Mouse (Mus musculus) thymus, postnatal 0 days (tissue): ENCODE measurements at regions not wholly inside any gene's neighbourhood (a gene's known extent, or its start where the extent isn't known, plus 50 kb on each side); places are given as distances from the start of the nearest gene placed in this dataset.

Source experiments
- DNase-seq: peaks from one replicate; pipeline ENCODE4 v3.0.0-alpha.2; 2015; ENCODE audit warnings: low spot score

GRCm38 (mm10) chr12:29192391-29192790, 335.8 kb upstream of the Myt1l start:
- no peak for DNase-seq

- no peak for DNase-seq
Measured at GRCm38 (mm10) chr12:29211946-29212345, 316.2 kb upstream of the Myt1l start.

- no peak for DNase-seq
Measured at GRCm38 (mm10) chr12:29213625-29214024, 314.6 kb upstream of the Myt1l start.

DNA sequence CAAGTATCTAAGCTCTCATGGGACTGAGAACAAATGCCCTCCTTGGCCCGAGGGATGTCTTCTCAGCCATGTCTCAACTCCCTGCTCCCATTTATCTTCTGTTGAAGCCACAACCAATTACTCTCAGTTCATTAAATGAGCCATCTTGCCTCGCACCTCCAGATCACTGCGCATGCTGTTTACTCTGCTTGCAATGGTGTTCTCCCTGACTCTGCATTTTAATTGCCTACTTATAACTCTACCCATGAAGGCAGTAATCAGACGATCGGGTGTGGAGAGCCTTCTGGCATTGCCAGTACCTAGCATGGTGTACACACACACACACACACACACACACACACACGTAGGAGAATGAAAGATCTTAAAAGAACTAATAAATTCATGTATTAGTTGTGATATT, 306.1 kb upstream of the Myt1l start:
- DNase-seq = no peak

DNA sequence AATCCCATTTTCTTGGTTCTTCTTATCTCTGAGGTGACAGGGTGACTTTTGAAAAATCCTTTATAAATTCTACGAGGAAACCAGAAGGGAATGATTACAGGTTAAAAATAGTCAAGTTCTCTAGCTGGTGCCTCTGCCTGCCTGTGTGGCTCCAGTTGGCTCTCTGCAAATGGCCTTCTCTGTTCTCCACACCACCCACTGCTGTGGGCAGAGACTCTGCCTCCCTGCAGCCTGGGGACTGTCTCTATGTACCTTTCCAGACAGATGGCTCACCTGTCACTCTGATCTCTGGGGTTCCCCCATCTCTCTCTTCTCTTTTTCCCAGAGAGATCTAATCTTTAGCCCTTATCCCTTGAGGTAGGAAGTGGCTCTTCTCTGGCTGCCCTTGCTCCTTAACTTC, 302.2 kb upstream of the Myt1l start:
- DNase-seq = no peak

DNA sequence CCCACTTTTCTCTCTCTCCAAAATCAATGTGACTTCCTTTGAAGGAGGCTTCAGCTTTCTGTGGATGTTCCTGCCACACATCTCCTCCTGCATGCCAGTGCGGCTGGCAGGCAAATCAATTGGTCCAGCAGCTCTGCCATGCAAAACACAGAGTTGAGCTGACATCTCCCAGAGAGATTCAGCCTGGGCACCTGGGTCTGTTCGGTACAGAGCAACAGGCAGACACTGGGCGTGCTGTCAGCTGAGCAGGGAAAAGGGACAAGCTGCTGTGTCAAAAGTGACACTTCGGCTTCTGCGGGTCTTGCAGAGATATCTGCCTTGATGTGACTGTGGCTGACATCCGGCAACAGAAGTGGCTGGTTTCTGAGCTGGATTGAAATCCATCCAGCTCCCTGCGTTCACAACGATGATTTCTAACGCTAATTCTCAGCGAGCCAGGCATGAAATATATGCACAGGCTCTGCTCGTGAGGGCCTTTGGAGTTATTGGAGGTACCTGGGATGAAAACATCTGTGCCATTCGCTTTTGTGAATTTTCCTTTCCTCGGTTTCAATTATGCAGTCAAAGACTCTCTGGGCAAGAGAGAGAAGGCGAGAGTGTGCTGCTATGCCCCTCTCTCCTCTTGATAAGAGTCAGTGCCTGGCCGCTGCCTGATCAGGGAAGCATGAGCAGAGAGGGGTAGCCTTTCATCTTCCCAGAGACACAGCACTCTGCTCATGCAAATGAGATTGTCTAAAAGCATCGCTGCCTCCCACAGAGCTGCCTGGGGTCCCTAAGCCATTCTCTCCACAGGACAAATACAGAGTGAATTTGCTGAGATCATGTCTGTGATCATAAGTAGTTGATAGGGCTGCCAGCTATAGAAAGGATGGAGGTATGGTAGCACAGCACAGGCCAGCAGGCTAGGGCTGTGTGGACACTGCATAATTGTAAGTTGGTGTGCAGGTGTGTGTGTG, 295.4 kb upstream of the Myt1l start:
- no peak for DNase-seq

- no peak for DNase-seq
Measured at GRCm38 (mm10) chr12:29236496-29236895, 291.7 kb upstream of the Myt1l start.

DNA sequence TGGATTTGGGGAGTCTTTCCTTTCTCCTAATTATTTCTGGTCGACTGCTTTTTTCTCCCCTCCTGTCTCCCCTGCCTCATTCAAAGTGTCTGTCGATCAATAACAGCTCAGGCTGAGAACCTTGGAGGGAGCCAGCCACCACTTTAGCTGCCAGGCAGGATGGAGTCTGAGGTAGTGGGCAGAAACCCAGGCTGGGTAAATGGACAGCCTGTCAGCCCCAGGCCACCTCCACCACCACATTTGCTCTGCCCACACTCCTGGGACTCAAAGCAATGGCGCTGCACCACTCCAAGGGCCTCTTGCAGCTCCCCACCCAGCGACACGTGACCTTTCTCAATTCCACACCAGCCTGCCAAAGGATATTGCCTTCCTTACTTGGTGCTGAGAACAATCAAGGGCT, 290.7 kb upstream of the Myt1l start:
- DNase-seq = no peak

DNA sequence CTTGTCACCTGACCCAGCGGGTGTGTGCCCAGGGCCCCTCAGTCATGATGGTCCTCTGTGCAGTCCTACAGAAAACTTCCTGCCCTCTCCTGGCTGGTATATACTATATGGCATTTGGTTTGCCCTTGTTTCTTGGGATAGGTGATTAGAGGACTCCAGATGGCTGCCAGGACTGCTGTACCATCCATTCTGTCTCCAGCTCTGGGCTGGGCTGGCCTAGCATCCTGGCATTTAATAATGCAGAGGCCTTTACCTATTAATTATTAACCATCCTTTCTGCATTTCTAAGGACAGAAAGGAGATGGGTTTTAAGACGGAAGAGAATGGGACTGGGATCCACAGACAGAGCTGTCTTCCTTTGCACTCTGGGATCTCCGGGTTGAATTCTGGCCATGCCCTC, 288.7 kb upstream of the Myt1l start:
- DNase-seq = no peak

GRCm38 (mm10) chr12:29239975-29240374, 288.2 kb upstream of the Myt1l start:
- no peak for DNase-seq

DNA sequence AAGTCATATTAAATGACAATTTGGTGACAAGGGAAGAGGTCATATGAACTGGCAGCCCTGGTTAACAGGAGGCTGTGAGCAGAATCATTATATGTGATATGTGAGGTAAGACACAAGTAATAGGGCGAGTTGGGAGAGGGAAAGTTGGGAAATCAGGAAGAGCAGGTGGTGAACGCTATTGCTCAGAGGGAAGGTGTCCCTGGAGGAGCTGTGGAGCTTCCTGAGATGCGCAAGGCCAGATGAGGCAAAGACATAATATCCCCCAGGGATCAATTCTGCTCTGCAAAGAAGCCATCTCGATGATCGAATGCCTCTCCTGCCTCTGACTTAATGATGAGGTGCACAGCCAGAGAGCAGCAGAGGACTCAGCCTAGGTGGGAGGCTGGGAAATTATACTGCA, 285.1 kb upstream of the Myt1l start:
- DNase-seq = no peak

DNA sequence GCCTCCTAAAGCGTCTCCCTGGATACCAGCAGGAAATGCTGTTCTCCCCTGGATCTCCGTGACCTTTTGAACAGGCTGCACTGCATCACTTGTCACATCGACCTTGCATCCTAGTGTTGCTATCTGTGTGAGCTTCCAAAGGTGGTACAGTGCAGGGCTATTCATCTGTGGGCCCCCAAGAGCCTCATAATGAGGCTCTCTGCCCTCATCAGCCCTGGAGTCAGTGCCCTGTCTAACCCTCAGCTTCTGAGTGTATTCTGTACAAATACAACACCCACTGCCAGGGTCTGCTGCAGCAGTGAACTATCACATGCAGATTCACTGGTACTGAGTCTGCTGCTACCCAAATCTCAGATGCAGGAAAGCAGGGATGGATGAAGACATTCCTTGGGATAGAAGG, 282.1 kb upstream of the Myt1l start:
- DNase-seq = no peak

GRCm38 (mm10) chr12:29247356-29247755, 280.8 kb upstream of the Myt1l start:
- no peak for DNase-seq

GRCm38 (mm10) chr12:29248459-29248858, 279.7 kb upstream of the Myt1l start:
- no peak for DNase-seq

DNA sequence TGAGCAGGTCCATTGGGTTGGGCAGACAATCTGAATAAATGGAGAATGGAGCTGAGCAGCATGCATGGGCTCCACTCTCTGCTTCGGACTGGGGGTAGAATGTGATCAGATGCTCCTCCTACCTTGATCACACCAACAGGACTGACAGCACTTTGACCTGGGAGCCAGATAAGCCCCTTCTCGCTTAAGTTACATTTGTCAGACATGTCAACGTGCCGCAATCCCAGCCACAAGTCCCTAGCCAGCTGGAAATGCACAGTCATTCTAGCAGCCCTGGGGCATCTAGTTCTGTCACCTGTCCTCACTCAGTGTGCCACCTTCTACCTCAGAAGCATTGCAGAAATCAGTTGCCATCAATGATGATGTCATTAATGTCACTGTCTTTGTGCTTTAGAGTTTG, 272.1 kb upstream of the Myt1l start:
- DNase-seq = no peak

GRCm38 (mm10) chr12:29257011-29257734, 271.0 kb upstream of the Myt1l start:
- DNase-seq = no peak

DNA sequence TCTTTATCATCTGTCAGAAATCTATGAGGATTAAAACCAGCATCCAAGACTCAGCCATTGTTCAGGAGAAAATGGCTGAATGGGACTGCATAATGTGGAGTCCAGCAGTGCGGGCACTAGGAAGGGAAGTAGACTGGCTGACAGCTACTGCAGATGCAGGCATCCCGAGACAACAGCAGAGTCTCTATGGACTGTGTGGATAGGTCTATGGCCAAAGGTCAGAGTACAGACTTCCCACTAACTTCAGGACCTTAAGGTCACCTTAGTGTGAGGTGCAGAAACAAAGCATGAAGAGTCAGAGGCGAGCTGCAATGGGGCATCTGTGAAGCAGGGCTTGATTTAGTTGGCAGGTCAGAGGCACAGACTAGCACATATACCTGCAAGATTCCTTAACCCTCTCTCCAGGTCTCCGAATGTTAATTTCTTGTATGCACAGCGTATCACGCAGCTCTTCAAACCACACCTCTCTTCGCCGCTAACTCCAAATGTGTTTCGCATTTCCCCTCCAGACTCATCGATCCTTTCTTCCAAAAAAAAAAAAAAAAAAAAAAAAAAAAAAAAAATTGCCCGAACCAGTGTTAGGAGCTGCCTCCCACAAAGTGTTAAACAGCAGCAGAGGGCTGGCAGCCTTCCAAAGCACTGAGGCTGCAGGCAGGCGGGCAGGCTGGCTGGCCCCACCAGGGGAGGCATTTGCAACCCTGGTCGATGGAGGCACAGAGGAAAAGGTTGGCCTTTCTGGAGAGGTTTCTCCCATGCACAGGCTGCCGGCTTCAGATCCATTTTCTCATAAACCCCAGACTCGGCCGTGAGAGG, 270.2 kb upstream of the Myt1l start:
- no peak for DNase-seq

DNA sequence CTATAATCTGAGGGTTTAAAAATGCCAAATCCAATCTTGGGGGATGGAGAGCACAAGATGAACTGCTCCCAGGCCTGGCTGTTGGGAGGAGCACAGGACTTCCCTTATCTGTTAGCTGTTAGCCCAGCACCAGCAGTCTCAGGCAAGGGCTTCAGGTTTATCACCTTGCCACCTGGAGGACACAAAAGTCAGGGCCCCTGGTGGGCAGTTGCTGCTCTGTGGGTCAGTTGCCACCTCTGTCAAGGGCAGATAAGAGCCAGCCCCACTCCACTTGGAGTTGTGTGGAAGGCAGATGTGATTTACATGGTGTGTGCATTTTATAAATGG, 269.7 kb upstream of the Myt1l start:
- DNase-seq = no peak

DNA sequence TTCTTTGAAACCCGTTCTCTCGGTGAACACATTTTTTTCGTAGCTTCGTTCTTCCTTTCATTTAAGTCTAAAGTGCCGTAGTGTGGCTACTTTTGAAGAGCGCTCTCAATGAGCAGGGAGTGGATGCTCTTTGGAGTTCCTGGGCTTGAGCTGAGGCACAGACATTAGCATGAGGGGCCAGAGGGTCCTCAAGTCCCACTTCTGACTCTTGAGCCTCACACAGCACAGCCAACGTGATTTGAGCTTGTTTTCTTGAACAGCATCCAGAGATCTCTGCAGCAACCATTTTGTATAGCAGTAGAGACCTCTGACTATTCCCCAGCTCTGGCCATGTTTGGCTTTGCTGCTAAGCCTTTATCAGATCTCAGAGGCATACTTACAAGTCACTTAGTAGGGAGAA, 269.2 kb upstream of the Myt1l start:
- no peak for DNase-seq

DNA sequence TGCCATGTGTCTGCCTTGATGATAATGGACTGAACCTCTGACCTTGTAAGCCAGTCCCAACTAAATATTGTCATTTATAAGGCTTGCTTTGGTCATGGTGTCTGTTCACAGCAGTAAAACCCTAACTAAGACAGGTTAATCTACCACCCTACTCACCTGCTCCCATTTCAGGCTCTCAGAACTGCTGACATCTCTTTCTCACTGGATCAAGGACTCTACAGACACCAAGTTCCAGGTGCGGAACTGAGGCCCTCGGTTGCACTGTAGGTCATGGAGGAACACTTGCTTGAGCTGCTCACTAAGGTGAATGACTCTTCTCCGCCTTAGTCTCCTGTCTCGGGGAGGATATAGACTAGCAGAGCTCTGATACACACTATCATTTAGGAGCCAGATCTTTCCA, 254.0 kb upstream of the Myt1l start:
- no peak for DNase-seq

GRCm38 (mm10) chr12:29275676-29276075, 252.5 kb upstream of the Myt1l start:
- no peak for DNase-seq

DNA sequence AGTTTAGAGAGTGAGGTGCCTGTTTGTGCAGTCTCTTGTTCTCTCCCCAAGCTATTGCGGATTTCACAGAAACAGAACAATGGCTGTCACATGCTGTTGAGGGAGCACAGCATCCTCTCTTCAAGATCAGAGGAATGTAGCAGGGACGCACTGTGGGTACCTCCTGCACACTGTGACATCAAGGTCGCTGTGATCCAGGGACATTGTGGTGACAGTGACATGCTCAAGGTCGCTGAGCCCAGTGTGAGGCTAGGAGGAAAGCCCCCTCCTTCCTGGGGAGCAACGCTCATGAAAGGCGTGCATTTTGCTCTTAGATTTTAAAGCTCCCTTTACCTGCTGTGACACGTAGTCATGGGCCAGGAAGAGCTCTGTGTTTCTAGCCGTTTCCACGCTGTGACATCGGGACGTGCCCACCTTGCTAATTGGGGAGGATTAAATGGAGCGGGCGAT, 248.5 kb upstream of the Myt1l start:
- no peak for DNase-seq
